Mouse (Mus musculus) gastrocnemius, adult 2 months (tissue): ENCODE data around the gene Agmat. TPM values are rescaled to one million over a fixed set of nuclear protein-coding genes. Genes with fewer than 3 reads are reported as not detected.

Experiments used
- DNase-seq: peaks from one replicate; pipeline ENCODE4 v3.0.0; 2022
- H3K27ac ChIP-seq: fragments of 200-600 bp; 2 replicates; pipeline ENCODE4 v1.8.1; 2022; ENCODE audit warnings: mild to moderate bottlenecking
- H3K4me3 ChIP-seq: fragments of 200-600 bp; 2 replicates; pipeline ENCODE4 v1.8.1; 2022; ENCODE audit warnings: mild to moderate bottlenecking, moderate library complexity
- CTCF ChIP-seq: fragments of 200-600 bp; IDR thresholded peaks from 2 replicates; pipeline ENCODE4 v1.8.1; 2022; ENCODE audit warnings: antibody characterized with exemption, mild to moderate bottlenecking, moderate library complexity
- intact Hi-C: fragments of 180-260 bp; cut with DNase I; formaldehyde crosslinking; loops from one replicate; pipeline ENCODE4 v1.15.1; 2025
- total RNA-seq, 2 experiments: library from RNA; stranded (reverse); gene quantifications; 2 replicates each; pipeline ENCODE4 v1.2.3; 2021

Gene Agmat
- total RNA-seq, 2 experiments from 2014 or later, result not detected

- Histone ChIP-seq H3K27ac (peak within 1 kb of the TSS; percentile 94), H3K4me3 (peak within 1 kb of the TSS; percentile 99)
- DNase-seq, result peak; percentile 98
- TF ChIP-seq CTCF, result no peak
- intact Hi-C loops, result loop anchor here (5.0 kb wide), 1 partner anchor 68 kb away; the partner anchor contains the start of gene Ddi2
Measured at GRCm38 (mm10) chr4:141790524-141790990, 44.1 kb downstream of the Agmat start, which contains the start of gene Dnajc16. TSS of gene Dnajc16 (minus strand) at chr4:141790931.

GRCm38 (mm10) chr4:141791486-141791885 lies 45.0 kb downstream of the Agmat start:
- intact Hi-C loops, result loop anchor here (5.0 kb wide), 1 partner anchor 69 kb away; the partner anchor contains the start of gene Ddi2
- peak overlapping the region; percentile 94; the same call in 1 of the 2 replicates for H3K27ac ChIP-seq
- no peak overlapping the region for H3K4me3 ChIP-seq
- DNase-seq, result no peak
- TF ChIP-seq CTCF, result no peak

- no peak overlapping the region for H3K4me3 ChIP-seq
- no peak overlapping the region for H3K27ac ChIP-seq
- DNase-seq, result no peak
- no peak for TF ChIP-seq CTCF
- intact Hi-C loops, result loop anchor here (5.0 kb wide), 1 partner anchor 70 kb away; the partner anchor contains the start of gene Ddi2
Measured at GRCm38 (mm10) chr4:141791951-141792350, 45.5 kb downstream of the Agmat start.

GRCm38 (mm10) chr4:141792554-141793281 lies 46.2 kb downstream of the Agmat start:
- DNase-seq, result no peak
- TF ChIP-seq CTCF, result no peak
- intact Hi-C loops, result loop anchor here (5.0 kb wide), 1 partner anchor 70 kb away; the partner anchor contains the start of gene Ddi2
- peak overlapping the region; percentile 94 for H3K27ac ChIP-seq
- peak overlapping the region; percentile 98 for H3K4me3 ChIP-seq

GRCm38 (mm10) chr4:141793282-141794151 lies 47.0 kb downstream of the Agmat start, which contains the start of gene Casp9:
TSS of gene Casp9 (plus strand) at chr4:141793612.
- DNase-seq, result peak; percentile 98
- TF ChIP-seq CTCF, result no peak; the same call in 1 of the 2 replicates
- Histone ChIP-seq H3K27ac (peak within 1 kb of the TSS; percentile 94), H3K4me3 (peak within 1 kb of the TSS; percentile 98)
- intact Hi-C loops, result loop anchor here (5.0 kb wide), 1 partner anchor 71 kb away; the partner anchor contains the start of gene Ddi2

- no peak for DNase-seq
- H3K4me3 ChIP-seq, result peak overlapping the region; percentile 98
- intact Hi-C loops, result loop anchor here (5.0 kb wide), 1 partner anchor 72 kb away; the partner anchor contains the start of gene Ddi2
- TF ChIP-seq CTCF, result no peak
- peak overlapping the region; percentile 94 for H3K27ac ChIP-seq
Measured at GRCm38 (mm10) chr4:141794152-141794535, 47.7 kb downstream of the Agmat start.

- Histone ChIP-seq H3K27ac (no peak overlapping the region), H3K4me3 (no peak overlapping the region)
- intact Hi-C loops, result no loop called here
- DNase-seq, result no peak
- no peak for TF ChIP-seq CTCF
Measured at GRCm38 (mm10) chr4:141796356-141796755, 49.9 kb downstream of the Agmat start.

- Histone ChIP-seq H3K4me3 (no peak overlapping the region), H3K27ac (no peak overlapping the region)
- intact Hi-C loops, result no loop called here
- DNase-seq, result no peak
- no peak for TF ChIP-seq CTCF
Measured at GRCm38 (mm10) chr4:141796954-141797353, 50.5 kb downstream of the Agmat start.

- H3K4me3 ChIP-seq, result no peak overlapping the region
- TF ChIP-seq CTCF, result no peak
- DNase-seq, result no peak
- H3K27ac ChIP-seq, result no peak overlapping the region
- intact Hi-C loops, result no loop called here
Measured at GRCm38 (mm10) chr4:141797545-141797944, 51.1 kb downstream of the Agmat start.

GRCm38 (mm10) chr4:141804105-141804504 lies 57.6 kb downstream of the Agmat start:
- DNase-seq, result no peak
- intact Hi-C loops, result no loop called here
- no peak for TF ChIP-seq CTCF
- Histone ChIP-seq H3K4me3 (no peak overlapping the region), H3K27ac (no peak overlapping the region)

- Histone ChIP-seq H3K4me3 (no peak overlapping the region), H3K27ac (no peak overlapping the region)
- no peak for TF ChIP-seq CTCF
- intact Hi-C loops, result no loop called here
- DNase-seq, result no peak
Measured at GRCm38 (mm10) chr4:141805886-141806285, 59.4 kb downstream of the Agmat start.

Other genes with a start within 250 kb of the Agmat start
- gene Spen, start 208.1 kb upstream of the Agmat start, total RNA-seq, result 10 to 100 TPM; 23.3 to 25.1 TPM
- 1 to 10 TPM; 1.1 to 1.5 TPM for gene Fblim1, start 140.6 kb upstream of the Agmat start, total RNA-seq
- 1 to 10 TPM in 1 of 2 experiments, under 1 TPM in 1; 0.61 to 3.2 TPM for gene Tmem82, start 128.0 kb upstream of the Agmat start, total RNA-seq
- 10 to 100 TPM; 10.3 to 26.9 TPM for gene Slc25a34, start 122.9 kb upstream of the Agmat start, total RNA-seq
- 10 to 100 TPM; 32.9 to 34.7 TPM for gene Plekhm2, start 81.8 kb upstream of the Agmat start, total RNA-seq
- 1 to 10 TPM; 3.8 to 5.6 TPM for gene Rsc1a1, start 61.1 kb upstream of the Agmat start, total RNA-seq
- 10 to 100 TPM; 37.8 to 46.5 TPM for gene Ddi2, start 23.3 kb upstream of the Agmat start, total RNA-seq
- 10 to 100 TPM; 12.6 to 12.9 TPM for gene Dnajc16, start 44.3 kb downstream of the Agmat start, total RNA-seq
- gene Casp9, start 46.9 kb downstream of the Agmat start, total RNA-seq, result 1 to 10 TPM; 2.2 to 2.5 TPM
- gene Cela2a, start 79.5 kb downstream of the Agmat start, total RNA-seq, result not detected
- gene Ctrc, start 99.7 kb downstream of the Agmat start, total RNA-seq, result not detected
- 1 to 10 TPM; 5.2 to 6.1 TPM for gene Efhd2, start 128.2 kb downstream of the Agmat start, total RNA-seq